Mouse (Mus musculus) stomach, embryonic 16.5 days (tissue): ENCODE data around the gene Tmem164. TPM values are rescaled to one million over a fixed set of nuclear protein-coding genes. Genes with fewer than 3 reads are reported as not detected.

ENCODE experiments used
- ATAC-seq: fragments of 200-750 bp; cut with Nextera tagmentation; 2 replicates; pipeline ENCODE4 v1.8.0; 2017; ENCODE audit warnings: moderate number of reproducible peaks, moderate TSS enrichment; ENCODE audit not compliant: insufficient read depth, low FRiP score
- H3K27ac ChIP-seq: fragments of 300-500 bp; sonication (generic); 2 replicates; pipeline ENCODE4 v1.5.1; 2014; ENCODE audit warnings: low read length
- H3K27me3 ChIP-seq: fragments of 300-500 bp; sonication (generic); 2 replicates; pipeline ENCODE4 v1.6.1; 2014; ENCODE audit warnings: low read length, control low read depth, mixed read lengths; ENCODE audit not compliant: control insufficient read depth, insufficient read depth
- H3K36me3 ChIP-seq: fragments of 300-500 bp; sonication (generic); 2 replicates; pipeline ENCODE4 v1.6.1; 2014; ENCODE audit warnings: low read length; ENCODE audit not compliant: control insufficient read depth, insufficient read depth
- H3K4me1 ChIP-seq: fragments of 300-500 bp; sonication (generic); 2 replicates; pipeline ENCODE4 v1.6.1; 2014; ENCODE audit warnings: low read length, control low read depth, mixed read lengths; ENCODE audit not compliant: control insufficient read depth, insufficient read depth
- H3K4me2 ChIP-seq: fragments of 300-500 bp; sonication (generic); 2 replicates; pipeline ENCODE4 v1.6.1; 2014; ENCODE audit warnings: low read depth, low read length, mixed read lengths
- H3K4me3 ChIP-seq: fragments of 300-500 bp; sonication (generic); replicated peaks from 2 replicates; pipeline ENCODE4 v1.5.1; 2014; ENCODE audit warnings: mild to moderate bottlenecking, low read length
- H3K9ac ChIP-seq: fragments of 300-500 bp; sonication (generic); 2 replicates; pipeline ENCODE4 v1.6.1; 2014; ENCODE audit warnings: low read length
- H3K9me3 ChIP-seq: fragments of 300-500 bp; sonication (generic); replicated peaks from 2 replicates; pipeline ENCODE4 v1.6.1; 2016; ENCODE audit warnings: low read length, control low read depth; ENCODE audit not compliant: control insufficient read depth
- WGBS: fragments of 180-500 bp; shearing (Covaris S2); extraction: QIAGEN DNeasy Blood & Tissue Kit; methylation state at CpG from one replicate; pipeline ENCODE4 v1.1.7; 2014; 5-methylcytosine and 5-hydroxymethylcytosine counted together
- polyA plus RNA-seq: library from polyadenylated mRNA; unstranded; fragments of >200 nt; fragmentation: Nextera tagmentation; extraction: Ambion mirVana; gene quantifications from 2 replicates; pipeline ENCODE4 v1.2.1, GENCODE M21; 2015

Tmem164 gene
- polyA plus RNA-seq, 1 experiment from 2014 or later: 60.5 TPM

DNA sequence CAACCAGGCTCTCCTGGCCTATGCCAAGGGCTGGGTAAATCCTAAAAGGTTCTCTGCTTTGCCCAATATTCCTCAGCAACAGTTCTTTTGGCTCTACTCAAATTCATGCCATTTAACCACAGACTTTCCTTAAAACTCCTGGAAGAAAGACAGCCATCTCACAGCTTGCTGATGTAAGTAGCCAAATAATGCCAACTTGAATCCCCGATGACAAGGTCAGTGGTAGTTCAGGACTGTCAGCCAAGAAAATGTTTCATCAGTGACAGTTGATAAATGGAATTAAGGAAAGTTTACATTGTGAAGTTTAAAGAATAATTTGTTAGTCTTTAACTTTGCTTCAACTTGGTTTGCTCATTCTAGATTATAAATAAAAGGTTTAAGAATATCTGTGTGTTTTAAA lies 8.5 kb upstream of the Tmem164 start:
- H3K27ac ChIP-seq: no peak overlapping the region
- no peaks in the 10 kb centered on the region for H3K4me1 ChIP-seq
- no peak overlapping the region for H3K9ac ChIP-seq
- 53% methylated on average over 1 of the region's 1 CpGs for WGBS
- no peak overlapping the region for H3K4me2 ChIP-seq
- no peaks in the 10 kb centered on the region for H3K36me3 ChIP-seq
- no peak overlapping the region for H3K4me3 ChIP-seq
- no peak for ATAC-seq
- no peaks in the 10 kb centered on the region for H3K9me3 ChIP-seq
- peaks cover 3% of the 10 kb centered on the region; the same call in 1 of the 2 replicates for H3K27me3 ChIP-seq

DNA sequence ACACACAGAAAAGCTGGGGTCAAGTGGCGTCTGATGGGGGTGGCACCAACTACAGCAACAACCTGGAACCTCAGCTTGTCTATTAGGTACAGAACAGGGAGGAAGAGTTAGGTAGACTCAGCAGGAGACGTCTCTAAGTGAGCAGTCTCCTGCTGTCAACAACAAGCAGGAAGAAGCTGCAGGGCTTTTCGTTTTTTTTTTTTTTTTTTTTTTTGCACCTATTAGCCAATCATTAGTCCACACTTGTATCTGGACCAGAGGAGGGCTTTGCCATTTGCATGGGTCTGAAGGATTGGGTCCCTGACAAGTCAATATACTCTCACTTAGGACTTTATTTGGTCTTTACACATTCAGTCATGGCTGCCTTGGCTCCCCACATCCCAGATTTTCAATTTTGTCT lies 4.0 kb upstream of the Tmem164 start:
- H3K27me3 ChIP-seq: peaks cover 4% of the 10 kb centered on the region; the same call in 1 of the 2 replicates
- H3K9me3 ChIP-seq: no peaks in the 10 kb centered on the region
- no peak overlapping the region for H3K4me2 ChIP-seq
- 0 out of 2 replicates have a peak, but pooled peaks cover 5% of the 10 kb centered on the region for H3K4me1 ChIP-seq
- no peak overlapping the region for H3K9ac ChIP-seq
- H3K27ac ChIP-seq: no peak overlapping the region
- no peak overlapping the region for H3K4me3 ChIP-seq
- ATAC-seq: no peak
- no peaks in the 10 kb centered on the region for H3K36me3 ChIP-seq
- 38% methylated on average over 3 of the region's 3 CpGs for WGBS

DNA sequence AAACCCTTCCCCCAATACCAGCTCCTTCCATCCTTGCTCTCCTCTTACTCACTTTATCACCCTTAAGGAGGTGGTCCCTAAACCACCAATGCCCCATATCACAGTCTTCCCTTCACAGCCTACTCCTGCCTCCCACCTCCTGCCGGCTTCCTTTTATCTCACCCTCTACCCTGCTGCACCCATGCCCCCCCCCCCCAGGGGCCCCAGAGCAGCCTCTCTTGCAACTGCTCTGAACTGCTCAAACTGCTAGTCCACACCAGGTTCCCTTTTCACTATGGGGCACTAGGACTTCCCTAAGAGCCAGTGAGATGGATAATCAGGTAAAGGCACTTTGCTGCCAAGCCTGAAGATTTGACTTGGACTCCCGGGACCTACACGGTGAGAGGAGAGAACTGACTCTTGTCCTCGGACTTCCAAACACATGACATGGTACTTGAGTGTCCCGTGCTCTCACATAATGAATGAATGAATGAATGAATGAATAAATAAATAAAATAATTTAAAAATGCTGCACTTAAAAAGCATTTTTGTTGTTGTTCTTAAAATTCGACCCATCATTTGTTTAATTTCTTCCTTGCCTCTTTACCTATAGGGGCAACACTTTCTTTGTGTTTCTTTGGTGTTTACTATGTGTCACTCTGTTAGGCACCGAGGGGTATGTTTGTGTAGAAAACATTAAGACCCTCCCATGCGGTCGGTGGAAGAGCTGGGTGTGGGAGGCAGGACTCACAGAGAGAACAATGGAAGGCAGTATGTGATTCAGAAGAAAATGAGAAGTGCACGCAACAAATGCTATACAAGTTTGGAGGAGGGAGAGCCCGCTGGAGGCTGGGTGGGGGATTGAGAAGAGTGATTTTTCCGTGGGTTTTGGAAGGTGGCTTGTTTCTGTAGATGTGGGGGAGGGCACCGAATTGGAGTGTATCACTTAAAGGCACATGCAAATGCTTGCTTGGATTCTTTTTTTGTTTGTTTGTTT lies 2.4 kb upstream of the Tmem164 start:
- 54% methylated on average over 13 of the region's 13 CpGs for WGBS
- Histone ChIP-seq H3K27ac (no peak overlapping the region), H3K4me2 (no peak overlapping the region), H3K4me1 (peaks cover 13% of the 10 kb centered on the region), H3K9me3 (no peaks in the 10 kb centered on the region), H3K27me3 (peaks cover 14% of the 10 kb centered on the region; the same call in 1 of the 2 replicates), H3K4me3 (no peak overlapping the region), H3K36me3 (no peaks in the 10 kb centered on the region), H3K9ac (no peak overlapping the region)
- ATAC-seq: no peak

DNA sequence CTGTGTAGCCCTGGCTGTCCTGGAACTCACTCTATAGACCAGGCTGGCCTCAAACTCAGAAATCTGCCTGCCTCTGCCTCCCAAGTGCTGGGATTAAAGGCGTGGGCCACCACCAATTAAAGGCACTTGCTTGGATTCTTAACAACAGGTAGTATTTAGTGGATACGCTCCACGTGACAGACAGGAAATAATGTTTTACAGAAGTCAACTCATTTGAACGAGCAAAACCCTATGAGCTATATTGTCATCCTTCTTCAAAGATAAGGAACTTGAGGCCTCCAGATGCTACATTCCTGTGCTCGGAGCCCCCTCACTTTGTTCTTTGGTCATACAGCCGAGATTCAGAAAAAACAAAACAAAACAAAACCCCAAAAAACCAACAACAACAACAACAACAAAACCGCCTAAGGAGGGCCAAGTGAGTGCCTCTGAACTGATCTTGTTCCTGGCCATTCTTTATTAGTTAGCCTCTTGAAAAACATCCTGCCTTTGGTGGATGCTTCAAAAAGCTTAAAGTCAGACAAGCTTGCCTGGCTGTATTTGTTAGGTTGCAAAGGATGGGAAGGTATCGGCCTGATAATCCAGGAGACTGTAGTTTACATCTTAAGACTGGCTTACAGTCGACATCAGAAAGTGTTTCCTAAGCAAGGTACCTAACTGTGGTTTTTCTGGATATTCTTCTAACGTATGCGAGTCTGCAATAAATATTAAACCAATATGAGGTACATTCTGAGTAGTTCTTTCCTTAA lies 1.5 kb upstream of the Tmem164 start:
- peak overlapping the region; percentile 98 for H3K27ac ChIP-seq
- ATAC-seq: no peak
- H3K36me3 ChIP-seq: no peaks in the 10 kb centered on the region
- peak overlapping the region; percentile 67 for H3K9ac ChIP-seq
- no peaks in the 10 kb centered on the region for H3K9me3 ChIP-seq
- H3K4me1 ChIP-seq: peaks cover 20% of the 10 kb centered on the region
- H3K4me2 ChIP-seq: peak overlapping the region; percentile 58
- peak overlapping the region; percentile 60 for H3K4me3 ChIP-seq
- 39% methylated on average over 11 of the region's 11 CpGs for WGBS
- H3K27me3 ChIP-seq: peaks cover 14% of the 10 kb centered on the region; the same call in 1 of the 2 replicates

DNA sequence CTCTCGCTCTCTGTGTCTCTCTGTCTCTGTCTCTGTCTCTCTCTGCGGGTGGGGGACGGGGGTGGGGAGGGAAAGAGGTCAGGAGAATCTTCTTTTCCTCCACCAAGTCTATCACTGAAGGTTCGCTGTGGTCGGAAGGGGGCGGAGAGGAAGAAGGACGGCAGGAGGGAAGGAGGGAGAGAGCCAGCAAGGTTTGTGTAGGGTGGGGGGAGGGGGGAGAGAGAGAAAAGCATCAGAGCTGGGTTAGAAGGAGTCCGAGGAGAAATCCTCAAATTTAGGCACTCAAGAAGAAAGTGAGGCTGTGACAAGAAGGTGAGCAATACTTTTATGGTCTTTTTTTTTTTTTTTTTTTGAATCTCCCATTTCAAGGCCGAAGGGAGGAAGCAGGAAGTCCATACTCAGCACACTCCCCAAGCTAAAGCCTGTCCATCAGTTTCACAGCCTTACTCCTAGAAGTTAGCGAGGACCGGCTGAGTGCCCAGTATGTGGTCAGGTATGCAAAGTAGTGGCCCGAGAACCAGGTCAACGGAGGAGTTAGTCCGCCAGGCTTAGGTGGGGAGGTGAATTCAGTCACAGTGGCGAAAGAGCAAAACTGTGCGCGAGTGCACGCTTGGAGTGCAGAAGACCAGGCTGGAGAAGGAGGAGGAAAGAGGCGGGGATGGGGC lies 683 bp upstream of the Tmem164 start:
- Histone ChIP-seq H3K36me3 (no peaks in the 10 kb centered on the region), H3K27ac (peak overlapping the region; percentile 98), H3K4me1 (peaks cover 24% of the 10 kb centered on the region), H3K27me3 (peaks cover 14% of the 10 kb centered on the region; the same call in 1 of the 2 replicates), H3K4me3 (peak overlapping the region; percentile 60), H3K4me2 (peak overlapping the region; percentile 58), H3K9me3 (no peaks in the 10 kb centered on the region), H3K9ac (peak overlapping the region; percentile 67)
- 16% methylated on average over 19 of the region's 19 CpGs for WGBS
- ATAC-seq: peak; percentile 23

DNA sequence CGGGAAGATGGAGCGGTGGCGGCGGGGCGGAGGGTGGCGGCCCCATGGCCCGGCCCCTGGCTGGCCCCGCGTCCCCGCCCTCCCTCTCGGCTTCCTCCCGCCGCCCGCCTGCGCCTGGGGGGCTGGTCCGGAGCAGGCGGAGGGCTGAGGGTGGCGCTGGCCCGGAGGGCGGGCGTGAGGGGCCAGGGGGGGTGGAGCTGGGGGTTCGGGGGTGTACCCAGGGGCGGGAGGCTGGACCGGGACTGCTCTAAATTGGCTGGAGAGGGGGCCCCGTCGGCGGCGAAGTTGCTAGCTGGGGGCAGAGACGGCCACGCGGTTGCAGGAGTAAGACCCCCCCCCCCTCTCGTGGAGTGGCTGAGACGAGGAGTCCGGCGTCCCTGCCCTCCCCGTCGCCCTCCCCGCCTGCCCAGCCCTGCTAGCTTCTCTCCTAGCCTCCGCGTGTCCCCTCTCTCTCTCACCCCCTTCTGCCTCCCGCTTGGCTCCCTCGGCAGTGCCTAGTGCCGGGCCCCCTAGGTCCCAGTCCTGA lies 473 bp downstream of the Tmem164 start:
- H3K4me3 ChIP-seq: peak overlapping the region; percentile 60
- H3K9me3 ChIP-seq: no peaks in the 10 kb centered on the region
- peaks cover 13% of the 10 kb centered on the region; the same call in 1 of the 2 replicates for H3K27me3 ChIP-seq
- peak overlapping the region; percentile 98 for H3K27ac ChIP-seq
- peaks cover 25% of the 10 kb centered on the region for H3K4me1 ChIP-seq
- no peaks in the 10 kb centered on the region for H3K36me3 ChIP-seq
- peak; percentile 88 for ATAC-seq
- H3K4me2 ChIP-seq: peak overlapping the region; percentile 81
- 7% methylated on average over 26 of the region's 43 CpGs for WGBS
- peak overlapping the region; percentile 77 for H3K9ac ChIP-seq

DNA sequence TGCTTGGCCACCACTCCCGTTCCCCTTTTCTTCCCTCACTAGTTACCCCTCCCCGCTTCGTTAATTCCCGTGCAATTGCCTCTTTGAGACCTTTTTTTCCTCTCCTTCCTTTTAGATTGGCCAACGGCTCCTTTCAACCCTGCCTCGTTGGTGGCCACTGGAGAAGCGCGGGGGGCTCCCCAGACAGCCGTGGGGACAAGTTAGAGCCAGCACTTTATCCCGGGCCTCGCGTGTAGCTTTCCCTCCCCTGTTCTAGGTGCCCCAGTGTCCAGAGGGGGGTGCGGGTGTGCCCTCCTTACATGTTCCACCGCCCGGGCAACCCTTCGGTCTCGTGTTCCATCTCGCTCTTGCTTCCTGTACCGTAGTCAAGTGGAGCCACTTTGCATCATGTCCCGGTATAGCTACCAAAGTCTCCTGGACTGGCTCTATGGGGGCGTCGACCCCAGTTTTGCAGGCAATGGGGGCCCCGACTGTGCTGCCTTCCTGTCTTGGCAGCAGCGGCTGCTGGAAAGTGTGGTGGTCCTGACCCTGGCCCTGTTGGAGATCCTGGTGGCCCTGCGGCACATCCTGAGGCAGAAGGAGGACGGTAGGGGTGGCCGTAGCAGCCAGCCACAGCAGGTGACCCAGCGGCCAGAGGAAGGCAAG lies 1.1 kb downstream of the Tmem164 start:
- H3K27ac ChIP-seq: peak overlapping the region; percentile 98
- H3K4me2 ChIP-seq: peak overlapping the region; percentile 81
- H3K27me3 ChIP-seq: peaks cover 10% of the 10 kb centered on the region; the same call in 1 of the 2 replicates
- no peak for ATAC-seq
- 16% methylated on average over 28 of the region's 28 CpGs for WGBS
- H3K4me1 ChIP-seq: peaks cover 27% of the 10 kb centered on the region
- no peaks in the 10 kb centered on the region for H3K9me3 ChIP-seq
- peak overlapping the region; percentile 77 for H3K9ac ChIP-seq
- no peaks in the 10 kb centered on the region for H3K36me3 ChIP-seq
- H3K4me3 ChIP-seq: peak overlapping the region; percentile 60

DNA sequence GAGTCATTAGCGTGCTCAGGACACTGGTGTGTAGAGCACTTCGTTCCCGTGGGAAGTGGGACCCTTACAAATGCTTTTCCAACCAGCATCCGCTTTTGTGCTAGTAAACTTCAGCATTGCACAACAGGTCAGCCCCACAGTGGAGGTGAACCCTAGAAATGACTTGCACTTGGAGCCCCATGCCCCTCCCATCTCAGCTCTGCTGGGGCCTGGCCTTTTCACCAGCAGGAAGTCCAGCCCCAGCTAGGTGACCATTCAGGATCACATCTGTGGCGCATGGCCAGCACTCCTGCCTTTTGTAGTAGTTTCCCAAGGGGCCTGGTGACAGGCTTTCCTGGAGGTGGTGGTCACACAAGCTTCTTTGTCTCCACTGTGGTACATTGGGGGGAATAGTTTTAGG lies 1.8 kb downstream of the Tmem164 start:
- WGBS: 30% methylated on average over 5 of the region's 5 CpGs
- Histone ChIP-seq H3K27me3 (peaks cover 10% of the 10 kb centered on the region; the same call in 1 of the 2 replicates), H3K36me3 (no peaks in the 10 kb centered on the region), H3K4me1 (peaks cover 30% of the 10 kb centered on the region), H3K9ac (peak overlapping the region; percentile 77), H3K27ac (peak overlapping the region; percentile 98), H3K9me3 (no peaks in the 10 kb centered on the region), H3K4me3 (peak overlapping the region; percentile 60), H3K4me2 (peak overlapping the region; percentile 81)
- ATAC-seq: no peak
